Mouse (Mus musculus): ENCODE data around the gene Brf1.

DNA sequence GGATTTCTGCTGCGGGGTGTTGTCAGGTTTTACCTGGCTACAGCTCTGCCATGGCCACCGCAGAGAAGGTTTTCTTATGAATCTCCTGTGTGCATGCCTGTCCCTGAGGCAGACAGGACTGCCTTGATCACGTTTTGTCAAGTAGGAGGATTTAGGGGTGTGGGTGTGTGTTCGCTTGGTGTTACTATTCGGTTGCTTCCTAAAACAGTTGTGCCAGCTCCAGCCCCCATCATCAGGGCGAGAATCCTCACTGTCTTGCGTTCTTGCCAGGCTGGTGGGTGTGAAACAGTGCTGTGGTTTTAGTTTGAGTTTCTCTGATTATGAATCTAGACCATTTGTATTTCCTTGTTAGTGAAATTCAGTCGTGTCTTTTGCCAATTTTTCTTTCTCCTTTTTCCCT, 16.5 kb upstream of the Brf1 start:
- TF ChIP-seq POLR2A (IDR thresholded peaks at IDR 0.05; ENCODE audit: borderline replicate concordance, extremely low read depth, insufficient read depth, insufficient read length, poor library complexity, severe bottlenecking) (no peak), CTCF (IDR thresholded peaks at IDR 0.05; ENCODE audit: borderline replicate concordance, extremely low read depth, insufficient read depth, insufficient read length) (no peak)

Measured in brain, embryonic 14.5 days (tissue).